Mouse (Mus musculus) lung, postnatal 0 days (tissue): ENCODE measurements at regions not wholly inside any gene's neighbourhood (a gene's known extent, or its start where the extent isn't known, plus 50 kb on each side); places are given as distances from the start of the nearest gene placed in this dataset.

ENCODE experiments used
- ATAC-seq: fragments of 200-750 bp; cut with Nextera tagmentation; 2 replicates; pipeline ENCODE4 v1.8.0; 2017; ENCODE audit warnings: moderate library complexity
- DNase-seq: peaks from one replicate; pipeline ENCODE4 v3.0.0-alpha.2; 2016; ENCODE audit warnings: low spot score
- H3K27ac ChIP-seq: fragments of 300-500 bp; sonication (generic); 2 replicates; pipeline ENCODE4 v1.5.1; 2014; ENCODE audit warnings: antibody characterized with exemption, mild to moderate bottlenecking, low read length, mixed read lengths
- H3K27me3 ChIP-seq: fragments of 300-500 bp; sonication (generic); replicated peaks from 2 replicates; pipeline ENCODE4 v1.6.1; 2014; ENCODE audit warnings: low read length, mixed read lengths; ENCODE audit not compliant: insufficient read depth
- H3K36me3 ChIP-seq: fragments of 300-500 bp; sonication (generic); 2 replicates; pipeline ENCODE4 v1.6.1; 2014; ENCODE audit warnings: low read length, mixed read lengths; ENCODE audit not compliant: insufficient read depth
- H3K4me1 ChIP-seq: fragments of 300-500 bp; sonication (generic); 2 replicates; pipeline ENCODE4 v1.6.1; 2014; ENCODE audit warnings: antibody characterized with exemption, low read depth, low read length, mixed read lengths; ENCODE audit not compliant: insufficient read depth
- H3K4me2 ChIP-seq: fragments of 300-500 bp; sonication (generic); replicated peaks from 2 replicates; pipeline ENCODE4 v1.6.1; 2014; ENCODE audit warnings: low read depth, mild to moderate bottlenecking, low read length, moderate library complexity, mixed read lengths
- H3K4me3 ChIP-seq: fragments of 300-500 bp; sonication (generic); 2 replicates; pipeline ENCODE4 v1.5.1; 2014; ENCODE audit warnings: low read depth, low read length
- H3K9ac ChIP-seq: fragments of 300-500 bp; sonication (generic); replicated peaks from 2 replicates; pipeline ENCODE4 v1.6.1; 2014; ENCODE audit warnings: low read depth, mild to moderate bottlenecking
- H3K9me3 ChIP-seq: fragments of 300-500 bp; sonication (generic); 2 replicates; pipeline ENCODE4 v1.6.1; 2016; ENCODE audit warnings: low read length, mixed read lengths
- CTCF ChIP-seq: IDR thresholded peaks from 2 replicates; pipeline ENCODE4 v1.5.1; 2016; ENCODE audit warnings: antibody characterized with exemption, mild to moderate bottlenecking
- EP300 ChIP-seq: IDR thresholded peaks from 2 replicates; pipeline ENCODE4 v1.6.1; 2016; ENCODE audit warnings: antibody characterized with exemption, mild to moderate bottlenecking, control low read depth
- WGBS: fragments of 180-500 bp; shearing (Covaris S2); extraction: QIAGEN DNeasy Blood & Tissue Kit; methylation state at CpG from one replicate; pipeline ENCODE4 v1.1.7; 2014; 5-methylcytosine and 5-hydroxymethylcytosine counted together

- 50% methylated on average over 1 of the region's 1 CpGs for WGBS
Observed at GRCm38 (mm10) chr10:16664483-16664882, 1058.5 kb upstream of the Cited2 start.

GRCm38 (mm10) chr10:16670286-16670685, 1052.7 kb upstream of the Cited2 start:
- WGBS: 67% methylated on average over 2 of the region's 2 CpGs
- no peak for TF ChIP-seq CTCF
- TF ChIP-seq EP300: no peak
- Histone ChIP-seq H3K4me2 (no peak overlapping the region), H3K27ac (no peak overlapping the region), H3K4me3 (no peak overlapping the region), H3K36me3 (no peaks in the 10 kb centered on the region), H3K9me3 (no peaks in the 10 kb centered on the region), H3K9ac (no peak overlapping the region), H3K27me3 (no peaks in the 10 kb centered on the region), H3K4me1 (no peaks in the 10 kb centered on the region)
- ATAC-seq (no peak), DNase-seq (no peak)

More at GRCm38 (mm10) chr10:16664483-16664882, 1058.5 kb upstream of the Cited2 start:
- Histone ChIP-seq H3K4me3 (no peak overlapping the region), H3K36me3 (no peaks in the 10 kb centered on the region), H3K4me1 (no peaks in the 10 kb centered on the region), H3K4me2 (no peak overlapping the region), H3K27ac (no peak overlapping the region), H3K9ac (no peak overlapping the region), H3K27me3 (no peaks in the 10 kb centered on the region), H3K9me3 (no peaks in the 10 kb centered on the region)
- ATAC-seq: no peak
- DNase-seq: no peak
- no peak for TF ChIP-seq EP300
- no peak for TF ChIP-seq CTCF

GRCm38 (mm10) chr10:16681001-16681400, 1042.0 kb upstream of the Cited2 start:
- DNase-seq (no peak), ATAC-seq (no peak)
- H3K4me2 ChIP-seq: no peak overlapping the region
- no peaks in the 10 kb centered on the region for H3K9me3 ChIP-seq
- no peak overlapping the region for H3K27ac ChIP-seq
- no peak overlapping the region for H3K4me3 ChIP-seq
- no peak overlapping the region for H3K9ac ChIP-seq
- H3K4me1 ChIP-seq: no peaks in the 10 kb centered on the region
- WGBS: 71% methylated on average over 3 of the region's 3 CpGs
- H3K27me3 ChIP-seq: no peaks in the 10 kb centered on the region
- TF ChIP-seq EP300 (no peak), CTCF (no peak)
- H3K36me3 ChIP-seq: no peaks in the 10 kb centered on the region

DNA sequence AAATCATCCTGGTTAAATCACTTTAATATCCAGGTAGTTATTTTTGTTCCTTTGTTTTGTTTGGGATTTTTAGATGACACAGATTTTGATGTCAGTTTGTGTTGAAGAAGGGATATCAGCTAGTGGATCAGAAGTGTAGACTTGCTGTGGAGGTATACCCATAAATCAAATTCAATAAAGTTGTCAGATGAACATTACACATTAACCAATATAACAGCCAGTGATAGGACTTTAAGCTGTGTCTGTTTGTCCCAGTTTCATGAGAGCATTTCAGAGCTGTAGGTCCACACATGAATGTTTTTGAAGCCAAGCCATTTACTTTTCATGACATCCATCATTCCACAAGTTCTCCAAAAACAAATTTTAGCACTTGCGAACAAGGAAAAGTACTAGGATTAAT, 1037.7 kb upstream of the Cited2 start:
- DNase-seq: no peak
- no peaks in the 10 kb centered on the region for H3K36me3 ChIP-seq
- ATAC-seq: no peak
- no peak overlapping the region for H3K9ac ChIP-seq
- no peak overlapping the region for H3K4me2 ChIP-seq
- H3K27me3 ChIP-seq: no peaks in the 10 kb centered on the region
- WGBS: 84% methylated on average over 1 of the region's 1 CpGs
- TF ChIP-seq CTCF: no peak
- no peak for TF ChIP-seq EP300
- no peak overlapping the region for H3K4me3 ChIP-seq
- H3K27ac ChIP-seq: no peak overlapping the region
- H3K4me1 ChIP-seq: no peaks in the 10 kb centered on the region
- no peaks in the 10 kb centered on the region for H3K9me3 ChIP-seq

DNA sequence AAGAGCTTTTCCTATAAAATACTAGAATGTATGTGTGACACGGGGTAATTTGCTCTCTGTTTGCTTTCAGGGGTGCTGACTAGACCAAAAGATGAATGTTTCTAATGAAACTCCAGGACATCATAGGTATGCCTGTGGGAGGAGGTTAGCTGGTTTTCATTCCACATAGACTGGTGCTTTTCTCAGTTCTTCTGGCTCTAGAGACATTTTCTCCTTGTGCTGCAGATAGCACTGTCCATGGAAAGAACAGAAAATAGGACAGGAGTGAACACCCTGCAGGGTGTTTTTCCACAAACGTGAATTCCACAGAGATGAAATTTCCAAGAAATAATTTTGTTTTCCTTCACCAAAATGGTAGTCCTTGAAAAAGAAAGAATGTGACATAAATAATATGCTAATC, 1016.0 kb upstream of the Cited2 start:
- H3K36me3 ChIP-seq: no peaks in the 10 kb centered on the region
- no peak overlapping the region for H3K27ac ChIP-seq
- ATAC-seq (no peak), DNase-seq (no peak)
- 61% methylated on average over 2 of the region's 2 CpGs for WGBS
- no peaks in the 10 kb centered on the region for H3K27me3 ChIP-seq
- no peak for TF ChIP-seq CTCF
- no peak for TF ChIP-seq EP300
- no peaks in the 10 kb centered on the region for H3K4me1 ChIP-seq
- no peak overlapping the region for H3K4me3 ChIP-seq
- no peak overlapping the region for H3K4me2 ChIP-seq
- H3K9me3 ChIP-seq: no peaks in the 10 kb centered on the region
- no peak overlapping the region for H3K9ac ChIP-seq

GRCm38 (mm10) chr10:16713143-16713542, 1009.9 kb upstream of the Cited2 start:
- Histone ChIP-seq H3K4me3 (no peak overlapping the region), H3K36me3 (no peaks in the 10 kb centered on the region), H3K4me1 (no peaks in the 10 kb centered on the region), H3K4me2 (no peak overlapping the region), H3K27ac (no peak overlapping the region), H3K27me3 (no peaks in the 10 kb centered on the region), H3K9me3 (no peaks in the 10 kb centered on the region), H3K9ac (no peak overlapping the region)
- ATAC-seq (no peak), DNase-seq (no peak)
- WGBS: 36% methylated on average over 3 of the region's 3 CpGs
- TF ChIP-seq EP300: no peak
- no peak for TF ChIP-seq CTCF

- DNase-seq: no peak
- Histone ChIP-seq H3K4me2 (no peak overlapping the region), H3K27ac (no peak overlapping the region), H3K9ac (no peak overlapping the region), H3K36me3 (no peaks in the 10 kb centered on the region), H3K27me3 (no peaks in the 10 kb centered on the region), H3K4me1 (no peaks in the 10 kb centered on the region), H3K4me3 (no peak overlapping the region), H3K9me3 (no peaks in the 10 kb centered on the region)
- 73% methylated on average over 4 of the region's 4 CpGs for WGBS
- no peak for ATAC-seq
- no peak for TF ChIP-seq CTCF
Observed at GRCm38 (mm10) chr10:16714065-16714464, 1009.0 kb upstream of the Cited2 start.
